Mouse (Mus musculus): Measurements from ENCODE around the gene Zfp747. TPM values are rescaled to one million over a fixed set of nuclear protein-coding genes. Genes with fewer than 3 reads are reported as not detected.
A peak's percentile ranks its signal among the peaks of the same experiment; 100 is the strongest.
"Not testable (repeated sequence)": the region's sequence is repeated elsewhere in the genome, so short reads cannot be mapped to it uniquely, and the experiment has no call there.

Zfp747 gene
- polyA plus RNA-seq, 1 experiment: 14.4 TPM

GRCm38 (mm10) chr7:127378310-127378921, 2.6 kb upstream of the Zfp747 start:
- Histone ChIP-seq H3K4me1 (replicated peaks; ENCODE audit: control insufficient read depth, insufficient read depth, low read length) (peaks cover 8% of the 10 kb centered on the region), H3K27ac (ENCODE audit: control insufficient read depth, insufficient read depth, low read length) (no peak overlapping the region), H3K4me3 (ENCODE audit: control insufficient read depth, insufficient read depth, low read length) (no peak overlapping the region), H3K36me3 (ENCODE audit: control insufficient read depth, insufficient read depth, low read length) (no peaks in the 10 kb centered on the region), H3K27me3 (ENCODE audit: control insufficient read depth, insufficient read depth, low read length) (no peaks in the 10 kb centered on the region)
- TF ChIP-seq CTCF (IDR thresholded peaks at IDR 0.05; ENCODE audit: borderline replicate concordance, control insufficient read depth, extremely low read depth, insufficient read depth, low read length, poor library complexity) (no peak), POLR2A (IDR thresholded peaks at IDR 0.05; ENCODE audit: control insufficient read depth, extremely low read depth, insufficient read depth, low read length, poor library complexity) (no peak)
- no peak for DNase-seq
- 54% methylated on average over 6 of the region's 6 CpGs for WGBS

GRCm38 (mm10) chr7:127371870-127372269, 4.0 kb downstream of the Zfp747 start:
- not testable (repeated sequence) for H3K4me1 ChIP-seq (replicated peaks; ENCODE audit: control insufficient read depth, insufficient read depth, low read length); H3K4me3 ChIP-seq (ENCODE audit: control insufficient read depth, insufficient read depth, low read length); H3K27ac ChIP-seq (ENCODE audit: control insufficient read depth, insufficient read depth, low read length); H3K36me3 ChIP-seq (ENCODE audit: control insufficient read depth, insufficient read depth, low read length); H3K27me3 ChIP-seq (ENCODE audit: control insufficient read depth, insufficient read depth, low read length)
- peak; percentile 20 for DNase-seq
- 94% methylated on average over 3 of the region's 3 CpGs for WGBS

GRCm38 (mm10) chr7:127371213-127371612, 4.6 kb downstream of the Zfp747 start:
- no peaks in the 10 kb centered on the region for H3K36me3 ChIP-seq (ENCODE audit: control insufficient read depth, insufficient read depth, low read length)
- DNase-seq: no peak
- H3K4me3 ChIP-seq (ENCODE audit: control insufficient read depth, insufficient read depth, low read length): no peak overlapping the region
- 93% methylated on average over 2 of the region's 2 CpGs for WGBS
- TF ChIP-seq POLR2A (IDR thresholded peaks at IDR 0.05; ENCODE audit: control insufficient read depth, extremely low read depth, insufficient read depth, low read length, poor library complexity) (no peak), CTCF (IDR thresholded peaks at IDR 0.05; ENCODE audit: borderline replicate concordance, control insufficient read depth, extremely low read depth, insufficient read depth, low read length, poor library complexity) (no peak)
- H3K27me3 ChIP-seq (ENCODE audit: control insufficient read depth, insufficient read depth, low read length): no peaks in the 10 kb centered on the region
- H3K4me1 ChIP-seq (replicated peaks; ENCODE audit: control insufficient read depth, insufficient read depth, low read length): peaks cover 8% of the 10 kb centered on the region
- no peak overlapping the region for H3K27ac ChIP-seq (ENCODE audit: control insufficient read depth, insufficient read depth, low read length)

- 98% methylated on average over 3 of the region's 3 CpGs for WGBS
- no peak for DNase-seq
- TF ChIP-seq POLR2A (IDR thresholded peaks at IDR 0.05; ENCODE audit: control insufficient read depth, extremely low read depth, insufficient read depth, low read length, poor library complexity) (no peak), CTCF (IDR thresholded peaks at IDR 0.05; ENCODE audit: borderline replicate concordance, control insufficient read depth, extremely low read depth, insufficient read depth, low read length, poor library complexity) (no peak)
- peaks cover 2% of the 10 kb centered on the region; the same call in 1 of the 2 replicates for H3K4me1 ChIP-seq (replicated peaks; ENCODE audit: control insufficient read depth, insufficient read depth, low read length)
- no peaks in the 10 kb centered on the region for H3K36me3 ChIP-seq (ENCODE audit: control insufficient read depth, insufficient read depth, low read length)
- H3K27ac ChIP-seq (ENCODE audit: control insufficient read depth, insufficient read depth, low read length): no peak overlapping the region
- H3K27me3 ChIP-seq (ENCODE audit: control insufficient read depth, insufficient read depth, low read length): no peaks in the 10 kb centered on the region; the same call in 1 of the 2 replicates
- H3K4me3 ChIP-seq (ENCODE audit: control insufficient read depth, insufficient read depth, low read length): no peak overlapping the region
Measured at GRCm38 (mm10) chr7:127366249-127366648, 9.6 kb downstream of the Zfp747 start.

- Histone ChIP-seq H3K27ac (ENCODE audit: control insufficient read depth, insufficient read depth, low read length) (no peak overlapping the region), H3K4me1 (replicated peaks; ENCODE audit: control insufficient read depth, insufficient read depth, low read length) (peaks cover 2% of the 10 kb centered on the region; the same call in 1 of the 2 replicates), H3K4me3 (ENCODE audit: control insufficient read depth, insufficient read depth, low read length) (no peak overlapping the region), H3K27me3 (ENCODE audit: control insufficient read depth, insufficient read depth, low read length) (no peaks in the 10 kb centered on the region; the same call in 1 of the 2 replicates), H3K36me3 (ENCODE audit: control insufficient read depth, insufficient read depth, low read length) (no peaks in the 10 kb centered on the region)
- TF ChIP-seq CTCF (IDR thresholded peaks at IDR 0.05; ENCODE audit: borderline replicate concordance, control insufficient read depth, extremely low read depth, insufficient read depth, low read length, poor library complexity) (no peak), POLR2A (IDR thresholded peaks at IDR 0.05; ENCODE audit: control insufficient read depth, extremely low read depth, insufficient read depth, low read length, poor library complexity) (no peak)
- no peak for DNase-seq
- WGBS: 96% methylated on average over 4 of the region's 4 CpGs
Measured at GRCm38 (mm10) chr7:127364166-127364565, 11.7 kb downstream of the Zfp747 start.

- H3K36me3 ChIP-seq (ENCODE audit: control insufficient read depth, insufficient read depth, low read length): no peaks in the 10 kb centered on the region
- peaks cover 2% of the 10 kb centered on the region; the same call in 1 of the 2 replicates for H3K4me1 ChIP-seq (replicated peaks; ENCODE audit: control insufficient read depth, insufficient read depth, low read length)
- 47% methylated on average over 24 of the region's 24 CpGs for WGBS
- H3K27me3 ChIP-seq (ENCODE audit: control insufficient read depth, insufficient read depth, low read length): no peaks in the 10 kb centered on the region; the same call in 1 of the 2 replicates
- H3K27ac ChIP-seq (ENCODE audit: control insufficient read depth, insufficient read depth, low read length): no peak overlapping the region
- H3K4me3 ChIP-seq (ENCODE audit: control insufficient read depth, insufficient read depth, low read length): no peak overlapping the region
- TF ChIP-seq POLR2A (IDR thresholded peaks at IDR 0.05; ENCODE audit: control insufficient read depth, extremely low read depth, insufficient read depth, low read length, poor library complexity) (no peak), CTCF (IDR thresholded peaks at IDR 0.05; ENCODE audit: borderline replicate concordance, control insufficient read depth, extremely low read depth, insufficient read depth, low read length, poor library complexity) (no peak)
- no peak for DNase-seq
Measured at GRCm38 (mm10) chr7:127363475-127363921, 12.4 kb downstream of the Zfp747 start.

GRCm38 (mm10) chr7:127362418-127362817, 13.4 kb downstream of the Zfp747 start:
- not testable (repeated sequence) for H3K36me3 ChIP-seq (ENCODE audit: control insufficient read depth, insufficient read depth, low read length); DNase-seq; H3K4me3 ChIP-seq (ENCODE audit: control insufficient read depth, insufficient read depth, low read length); H3K4me1 ChIP-seq (replicated peaks; ENCODE audit: control insufficient read depth, insufficient read depth, low read length); H3K27me3 ChIP-seq (ENCODE audit: control insufficient read depth, insufficient read depth, low read length); H3K27ac ChIP-seq (ENCODE audit: control insufficient read depth, insufficient read depth, low read length)
- WGBS: 25% methylated on average over 13 of the region's 13 CpGs
